Mouse (Mus musculus): ENCODE data around the gene Gm3336.

Gene Gm3336

GRCm38 (mm10) chr8:70718297-70718696 lies at the start of gene Gm3336:
TSS of gene Gm3336 (plus strand) at chr8:70718543.
- peak; percentile 75 to 92 for DNase-seq (ENCODE audit: low spot score in 2 of 2)

GRCm38 (mm10) chr8:70671615-70672324 lies 46.6 kb upstream of the Gm3336 start:
- no peak for DNase-seq (ENCODE audit: low spot score in 2 of 2)

- DNase-seq (ENCODE audit: low spot score in 2 of 2): no peak
Measured at GRCm38 (mm10) chr8:70672325-70673078, 45.8 kb upstream of the Gm3336 start.

- peak; percentile 95 to 99 for DNase-seq (ENCODE audit: low spot score in 2 of 2)
Measured at GRCm38 (mm10) chr8:70673079-70673856, 45.1 kb upstream of the Gm3336 start, which contains the start of gene Lsm4. TSS of gene Lsm4 (plus strand) at chr8:70673248.

GRCm38 (mm10) chr8:70674109-70674508 lies 44.2 kb upstream of the Gm3336 start:
- DNase-seq (ENCODE audit: low spot score in 2 of 2): no peak

- DNase-seq (ENCODE audit: low spot score in 2 of 2): no peak
Measured at GRCm38 (mm10) chr8:70674716-70675115, 43.6 kb upstream of the Gm3336 start.

- DNase-seq (ENCODE audit: low spot score in 2 of 2): no peak
Measured at GRCm38 (mm10) chr8:70675336-70675735, 43.0 kb upstream of the Gm3336 start.

- no peak for DNase-seq (ENCODE audit: low spot score in 2 of 2)
Measured at GRCm38 (mm10) chr8:70677451-70678080, 40.8 kb upstream of the Gm3336 start.

- no peak for DNase-seq (ENCODE audit: low spot score in 2 of 2)
Measured at GRCm38 (mm10) chr8:70678679-70679078, 39.7 kb upstream of the Gm3336 start.

GRCm38 (mm10) chr8:70679404-70679803 lies 38.9 kb upstream of the Gm3336 start:
- no peak for DNase-seq (ENCODE audit: low spot score in 2 of 2)

- no peak for DNase-seq (ENCODE audit: low spot score in 2 of 2)
Measured at GRCm38 (mm10) chr8:70680039-70680438, 38.3 kb upstream of the Gm3336 start.

- DNase-seq (ENCODE audit: low spot score in 2 of 2): no peak
Measured at GRCm38 (mm10) chr8:70681410-70681809, 36.9 kb upstream of the Gm3336 start.

- no peak for DNase-seq (ENCODE audit: low spot score in 2 of 2)
Measured at GRCm38 (mm10) chr8:70682193-70682592, 36.1 kb upstream of the Gm3336 start.

- no peak for DNase-seq (ENCODE audit: low spot score in 2 of 2)
Measured at GRCm38 (mm10) chr8:70682692-70683091, 35.7 kb upstream of the Gm3336 start.

GRCm38 (mm10) chr8:70684291-70684690 lies 34.1 kb upstream of the Gm3336 start:
- DNase-seq (ENCODE audit: low spot score in 2 of 2): no peak

- no peak for DNase-seq (ENCODE audit: low spot score in 2 of 2)
Measured at GRCm38 (mm10) chr8:70687576-70687975, 30.8 kb upstream of the Gm3336 start.

GRCm38 (mm10) chr8:70688136-70688535 lies 30.2 kb upstream of the Gm3336 start:
- no peak for DNase-seq (ENCODE audit: low spot score in 2 of 2)

- no peak for DNase-seq (ENCODE audit: low spot score in 2 of 2)
Measured at GRCm38 (mm10) chr8:70689892-70690390, 28.4 kb upstream of the Gm3336 start.

- DNase-seq (ENCODE audit: low spot score in 2 of 2): no peak
Measured at GRCm38 (mm10) chr8:70691230-70691629, 27.1 kb upstream of the Gm3336 start.

- DNase-seq (ENCODE audit: low spot score in 2 of 2): no peak
Measured at GRCm38 (mm10) chr8:70691727-70692231, 26.6 kb upstream of the Gm3336 start.

- no peak for DNase-seq (ENCODE audit: low spot score in 2 of 2)
Measured at GRCm38 (mm10) chr8:70693636-70694035, 24.7 kb upstream of the Gm3336 start.

Data from spleen, postnatal 4 days (tissue).